Mouse (Mus musculus): ENCODE data around the gene Colgalt2. TPM values are rescaled to one million over a fixed set of nuclear protein-coding genes. Genes with fewer than 3 reads are reported as not detected.
"Not testable (repeated sequence)": the region's sequence is repeated elsewhere in the genome, so short reads cannot be mapped to it uniquely, and the experiment has no call there.

Colgalt2 gene
- total RNA-seq, 2 experiments from 2014 or later = not detected

- no peak for ATAC-seq (ENCODE audit: poor library complexity, severe bottlenecking)
These were observed 16.8 kb downstream of the Colgalt2 start for GRCm38 (mm10) chr1:152416306-152416904.

GRCm38 (mm10) chr1:152417602-152418001, 18.0 kb downstream of the Colgalt2 start:
- ATAC-seq (ENCODE audit: poor library complexity, severe bottlenecking) = no peak

- ATAC-seq (ENCODE audit: poor library complexity, severe bottlenecking) = no peak
These were observed 22.7 kb downstream of the Colgalt2 start for GRCm38 (mm10) chr1:152422295-152422694.

- ATAC-seq (ENCODE audit: poor library complexity, severe bottlenecking) = no peak
These were observed 23.4 kb downstream of the Colgalt2 start for GRCm38 (mm10) chr1:152423052-152423451.

- peak; percentile 86 for ATAC-seq (ENCODE audit: poor library complexity, severe bottlenecking)
These were observed 28.4 kb downstream of the Colgalt2 start for GRCm38 (mm10) chr1:152427912-152428581.

- 0 out of 2 replicates have a peak, but pooled peaks have one; percentile 32 for ATAC-seq (ENCODE audit: poor library complexity, severe bottlenecking)
These were observed 30.2 kb downstream of the Colgalt2 start for GRCm38 (mm10) chr1:152429805-152430204.

- no peak for ATAC-seq (ENCODE audit: poor library complexity, severe bottlenecking)
These were observed 34.5 kb downstream of the Colgalt2 start for GRCm38 (mm10) chr1:152434166-152434565.

- not testable (repeated sequence) for ATAC-seq (ENCODE audit: poor library complexity, severe bottlenecking)
These were observed 37.9 kb downstream of the Colgalt2 start for GRCm38 (mm10) chr1:152437518-152437917.

- no peak for ATAC-seq (ENCODE audit: poor library complexity, severe bottlenecking)
These were observed 39.8 kb downstream of the Colgalt2 start for GRCm38 (mm10) chr1:152439408-152439807.

- ATAC-seq (ENCODE audit: poor library complexity, severe bottlenecking) = no peak
These were observed 40.2 kb downstream of the Colgalt2 start for GRCm38 (mm10) chr1:152439874-152440273.

- no peak for ATAC-seq (ENCODE audit: poor library complexity, severe bottlenecking)
These were observed 45.0 kb downstream of the Colgalt2 start for GRCm38 (mm10) chr1:152444630-152445029.

- no peak for ATAC-seq (ENCODE audit: poor library complexity, severe bottlenecking)
These were observed 46.3 kb downstream of the Colgalt2 start for GRCm38 (mm10) chr1:152445925-152446324.

- ATAC-seq (ENCODE audit: poor library complexity, severe bottlenecking) = no peak
These were observed 54.9 kb downstream of the Colgalt2 start for GRCm38 (mm10) chr1:152454536-152454935.

- no peak for ATAC-seq (ENCODE audit: poor library complexity, severe bottlenecking)
These were observed 55.9 kb downstream of the Colgalt2 start for GRCm38 (mm10) chr1:152455275-152456243.

- ATAC-seq (ENCODE audit: poor library complexity, severe bottlenecking) = no peak
These were observed 56.6 kb downstream of the Colgalt2 start for GRCm38 (mm10) chr1:152456266-152456665.

- ATAC-seq (ENCODE audit: poor library complexity, severe bottlenecking) = no peak
These were observed 58.0 kb downstream of the Colgalt2 start for GRCm38 (mm10) chr1:152457596-152457995.

GRCm38 (mm10) chr1:152458996-152459395, 59.4 kb downstream of the Colgalt2 start:
- no peak for ATAC-seq (ENCODE audit: poor library complexity, severe bottlenecking)

GRCm38 (mm10) chr1:152460931-152461330, 61.3 kb downstream of the Colgalt2 start:
- no peak for ATAC-seq (ENCODE audit: poor library complexity, severe bottlenecking)

GRCm38 (mm10) chr1:152461814-152462213, 62.2 kb downstream of the Colgalt2 start:
- ATAC-seq (ENCODE audit: poor library complexity, severe bottlenecking) = no peak

- ATAC-seq (ENCODE audit: poor library complexity, severe bottlenecking) = no peak
These were observed 62.7 kb downstream of the Colgalt2 start for GRCm38 (mm10) chr1:152462348-152462747.

GRCm38 (mm10) chr1:152466280-152466679, 66.7 kb downstream of the Colgalt2 start:
- no peak for ATAC-seq (ENCODE audit: poor library complexity, severe bottlenecking)
